Mouse (Mus musculus) G1E (cell line): Measurements from ENCODE around the gene Ino80b. TPM values are rescaled to one million over a fixed set of nuclear protein-coding genes. Genes with fewer than 3 reads are reported as not detected.
"Not testable (repeated sequence)": the region's sequence is repeated elsewhere in the genome, so short reads cannot be mapped to it uniquely, and the experiment has no call there.

Experiments
- ATAC-seq: 2 replicates; pipeline ENCODE4 v1.8.0; 2016; ENCODE audit warnings: mild to moderate bottlenecking; ENCODE audit not compliant: insufficient number of reproducible peaks, poor library complexity, low FRiP score, severe bottlenecking; ENCODE audit errors: extremely low read depth
- DNase-seq: peaks from one replicate; pipeline ENCODE4 v3.0.0; 2012; ENCODE audit warnings: low spot score
- H3K27me3 ChIP-seq: 2 replicates; pipeline ENCODE4 v1.6.1; 2012; ENCODE audit warnings: mild to moderate bottlenecking, low read length, inconsistent platforms; ENCODE audit not compliant: insufficient read depth
- H3K36me3 ChIP-seq: replicated peaks from 2 replicates; pipeline ENCODE3; 2012; ENCODE audit warnings: mild to moderate bottlenecking, inconsistent platforms
- H3K4me1 ChIP-seq: 2 replicates; pipeline ENCODE4 v1.6.1; 2012; ENCODE audit warnings: low read depth, low read length, inconsistent platforms, mixed read lengths; ENCODE audit not compliant: insufficient read depth
- H3K4me3 ChIP-seq: 2 replicates; pipeline ENCODE4 v1.5.1; 2012; ENCODE audit warnings: low read depth, mild to moderate bottlenecking, inconsistent platforms, low read length, moderate library complexity, mixed read lengths
- H3K9me3 ChIP-seq: replicated peaks from 2 replicates; pipeline ENCODE4 v1.6.1; 2012; ENCODE audit warnings: inconsistent platforms
- CTCF ChIP-seq: IDR thresholded peaks from 2 replicates; pipeline ENCODE4 v1.5.1; 2012; ENCODE audit warnings: low read depth, low read length, inconsistent platforms, mixed read lengths
- GATA1 ChIP-seq: IDR thresholded peaks from 2 replicates; pipeline ENCODE4 v1.6.1; 2012; ENCODE audit warnings: borderline replicate concordance, low read length, inconsistent platforms, mixed read lengths
- GATA2 ChIP-seq: IDR thresholded peaks from 2 replicates; pipeline ENCODE4 v1.6.1; 2012; ENCODE audit warnings: low read depth, low read length, inconsistent platforms, borderline replicate concordance
- POLR2AphosphoS5 ChIP-seq: IDR thresholded peaks from 2 replicates; pipeline ENCODE4 v1.6.1; 2012; ENCODE audit warnings: low read depth, low read length, inconsistent platforms; ENCODE audit not compliant: insufficient replicate concordance
- TAL1 ChIP-seq: conservative IDR thresholded peaks from 2 replicates; pipeline ENCODE4 v1.6.1; 2012; ENCODE audit warnings: low read depth, low read length, inconsistent platforms, mixed read lengths
- polyA plus RNA-seq: library from polyadenylated mRNA; stranded (reverse); fragments of >175 nt; gene quantifications from 2 replicates; pipeline ENCODE4 v1.2.3, GENCODE M21; 2012
- total RNA-seq, 2 experiments: library from RNA; stranded (forward) in 1 of 2; stranded (reverse) in 1 of 2; fragments of 200-1000 nt in 1 of 2; fragments of >200 nt in 1 of 2; fragmentation: Nextera tagmentation in 1 of 2; gene quantifications; 2 replicates each; pipeline ENCODE4 v1.2.3; 2014 to 2017

Gene Ino80b
- total and polyA plus RNA-seq, 3 experiments = 19.7 to 121 (median 21.1) TPM

DNA sequence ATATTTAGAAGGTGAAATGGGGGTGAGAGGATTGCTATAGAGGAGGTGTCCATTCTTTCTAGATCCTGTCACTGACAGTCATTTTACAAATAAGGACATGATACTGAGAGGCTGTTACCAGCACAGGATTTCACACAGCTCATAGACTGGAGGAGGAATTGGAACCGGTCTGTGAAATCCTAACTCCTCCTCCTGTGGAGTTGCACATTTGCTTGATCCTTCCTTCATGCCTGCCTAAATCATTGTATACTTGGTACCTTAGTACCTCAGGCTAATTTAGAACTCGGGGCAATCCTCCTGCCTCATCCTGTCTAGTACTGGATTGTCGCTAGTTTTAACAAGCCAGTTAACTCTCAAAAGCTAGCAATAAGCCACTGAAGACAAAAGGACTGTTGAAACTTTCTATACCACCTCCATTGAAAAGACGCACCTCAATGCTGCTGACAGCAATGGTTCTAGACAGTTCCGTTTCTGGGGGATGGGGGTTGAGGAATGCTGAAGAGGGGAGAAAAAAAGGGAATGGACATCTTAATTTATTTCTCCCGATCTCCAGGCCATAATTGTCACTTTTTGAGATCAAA lies 39.9 kb upstream of the Ino80b start:
- ATAC-seq (no peak), DNase-seq (no peak)
- Histone ChIP-seq H3K4me3 (peak overlapping the region; percentile 87), H3K9me3 (no peaks in the 10 kb centered on the region), H3K36me3 (peaks cover 23% of the 10 kb centered on the region), H3K27me3 (peaks cover 22% of the 10 kb centered on the region), H3K4me1 (peaks cover 51% of the 10 kb centered on the region)
- TF ChIP-seq TAL1 = no peak
- no peak for TF ChIP-seq CTCF
- TF ChIP-seq POLR2AphosphoS5 = no peak
- TF ChIP-seq GATA1 = no peak
- TF ChIP-seq GATA2 = no peak

DNA sequence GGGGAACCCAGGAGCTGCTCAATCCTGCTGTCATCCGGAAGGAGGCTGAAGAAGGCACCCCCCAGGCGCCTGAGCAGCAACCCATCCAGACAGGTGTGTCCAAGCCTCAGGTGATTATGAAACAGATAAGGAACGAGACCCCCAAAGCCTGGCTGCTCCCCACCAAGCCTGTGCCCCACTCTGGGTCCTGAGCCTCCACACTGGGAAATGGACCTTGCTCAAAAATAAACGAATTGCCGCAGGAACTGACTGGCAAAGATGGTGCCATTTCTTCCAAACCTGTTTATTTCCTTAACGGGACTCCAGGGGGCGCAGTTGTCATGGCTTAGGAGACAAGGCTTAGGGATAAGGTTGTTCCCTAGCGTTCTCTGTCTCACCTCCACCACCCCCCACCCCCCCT lies 37.5 kb upstream of the Ino80b start:
- ATAC-seq = no peak
- Histone ChIP-seq H3K4me3 (no peak overlapping the region; the same call in 1 of the 2 replicates), H3K27me3 (peaks cover 22% of the 10 kb centered on the region)

DNA sequence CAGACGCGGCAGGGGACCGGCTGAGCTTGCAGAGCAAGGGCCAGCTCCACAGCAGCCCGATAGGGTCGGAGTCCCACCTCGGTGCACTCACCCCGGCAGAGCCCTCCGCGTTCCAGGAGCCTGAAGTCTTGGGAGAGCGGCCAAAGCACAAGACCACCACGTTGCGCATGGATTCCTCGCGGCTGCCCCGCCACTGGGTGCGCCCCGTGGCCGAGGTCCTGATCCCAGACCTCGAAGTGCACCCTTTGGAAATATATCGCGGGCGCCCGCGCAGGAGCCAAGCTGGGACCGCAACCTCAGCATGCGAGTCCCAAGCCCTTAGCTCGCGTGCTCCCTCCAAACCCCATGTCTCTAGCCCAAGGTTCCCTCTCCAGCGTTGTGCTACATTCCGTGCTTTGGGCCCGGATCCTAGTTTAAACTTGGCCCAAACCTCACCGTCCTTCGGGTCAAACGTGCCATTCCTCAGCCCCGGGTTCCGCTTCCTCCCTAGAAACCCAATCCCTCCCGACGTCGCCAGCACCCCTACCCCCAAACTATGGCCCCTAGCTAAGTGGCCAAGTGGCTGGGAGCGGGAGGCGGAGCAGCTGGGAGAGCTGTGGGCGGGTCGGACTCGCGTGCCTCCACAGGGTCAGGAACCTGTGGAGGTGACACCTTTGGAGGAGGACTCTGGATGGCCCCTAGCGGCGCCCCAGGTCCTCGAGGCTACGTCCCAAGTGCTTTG lies 36.9 kb upstream of the Ino80b start:
- ATAC-seq = no peak
- Histone ChIP-seq H3K4me3 (peak overlapping the region; percentile 4; the same call in 1 of the 2 replicates), H3K36me3 (no peaks in the 10 kb centered on the region), H3K9me3 (no peaks in the 10 kb centered on the region), H3K4me1 (peaks cover 34% of the 10 kb centered on the region), H3K27me3 (peaks cover 22% of the 10 kb centered on the region)
- TF ChIP-seq TAL1 (no peak), CTCF (no peak), POLR2AphosphoS5 (no peak), GATA2 (no peak), GATA1 (no peak)
- no peak for DNase-seq

More for the DNA sequence above, 37.5 kb upstream of the Ino80b start:
- peaks cover under 1% of the 10 kb centered on the region for H3K36me3 ChIP-seq
- peaks cover 40% of the 10 kb centered on the region for H3K4me1 ChIP-seq
- no peaks in the 10 kb centered on the region for H3K9me3 ChIP-seq
- DNase-seq = peak; percentile 49
- TF ChIP-seq GATA2 (no peak), CTCF (peak; percentile 45; the same call in 1 of the 2 replicates), POLR2AphosphoS5 (no peak)

DNA sequence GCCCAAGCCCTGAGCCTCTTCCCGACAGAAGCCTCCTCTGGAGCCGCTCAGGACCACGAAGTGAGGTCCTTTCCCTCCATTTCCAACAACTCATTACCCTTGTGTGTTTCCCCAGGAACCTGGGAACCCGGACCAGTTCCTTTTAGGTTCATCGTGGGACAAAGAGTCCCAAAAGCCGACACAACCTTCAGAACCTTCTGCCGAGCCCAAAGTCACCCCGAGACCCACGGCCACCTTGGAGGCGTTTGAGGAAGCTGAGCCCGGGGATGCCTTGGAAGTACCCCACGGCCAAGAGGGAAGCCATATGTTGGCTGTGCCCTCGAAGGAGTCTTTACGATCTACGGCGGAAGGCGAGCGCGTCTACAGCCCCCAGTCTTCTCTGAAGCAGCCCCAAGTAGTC lies 36.2 kb upstream of the Ino80b start:
- Histone ChIP-seq H3K4me1 (peaks cover 32% of the 10 kb centered on the region), H3K36me3 (no peaks in the 10 kb centered on the region), H3K27me3 (peaks cover 24% of the 10 kb centered on the region), H3K4me3 (no peak overlapping the region), H3K9me3 (no peaks in the 10 kb centered on the region)
- DNase-seq (no peak), ATAC-seq (no peak)
- TF ChIP-seq TAL1 (no peak), CTCF (no peak), GATA1 (no peak), GATA2 (no peak), POLR2AphosphoS5 (no peak)

DNA sequence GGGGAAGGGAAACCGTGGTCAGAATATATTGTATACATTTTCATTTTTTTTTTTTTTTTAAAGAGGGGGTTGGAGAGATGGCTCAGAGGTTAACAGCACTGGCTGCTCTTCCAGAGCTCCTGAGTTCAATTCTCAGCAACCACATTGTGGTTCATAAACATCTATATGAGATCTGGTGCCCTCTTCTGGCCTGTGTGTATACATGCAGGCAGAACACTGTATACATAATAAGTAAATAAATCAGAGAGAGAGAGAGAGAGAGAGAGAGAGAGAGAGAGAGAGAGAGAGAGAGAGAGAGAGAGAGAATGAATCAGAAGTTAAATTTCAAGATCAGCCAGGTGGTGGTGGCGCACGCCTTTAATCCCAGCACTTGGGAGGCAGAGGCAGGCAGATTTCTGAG lies 34.2 kb upstream of the Ino80b start:
- H3K9me3 ChIP-seq, DNase-seq, H3K36me3 ChIP-seq, ATAC-seq, H3K4me3 ChIP-seq: not testable (repeated sequence)
- H3K27me3 ChIP-seq = peaks cover 44% of the 10 kb centered on the region
- peaks cover 32% of the 10 kb centered on the region for H3K4me1 ChIP-seq
- 0 out of 2 replicates have a peak, but pooled peaks have one; percentile 29 for TF ChIP-seq CTCF

DNA sequence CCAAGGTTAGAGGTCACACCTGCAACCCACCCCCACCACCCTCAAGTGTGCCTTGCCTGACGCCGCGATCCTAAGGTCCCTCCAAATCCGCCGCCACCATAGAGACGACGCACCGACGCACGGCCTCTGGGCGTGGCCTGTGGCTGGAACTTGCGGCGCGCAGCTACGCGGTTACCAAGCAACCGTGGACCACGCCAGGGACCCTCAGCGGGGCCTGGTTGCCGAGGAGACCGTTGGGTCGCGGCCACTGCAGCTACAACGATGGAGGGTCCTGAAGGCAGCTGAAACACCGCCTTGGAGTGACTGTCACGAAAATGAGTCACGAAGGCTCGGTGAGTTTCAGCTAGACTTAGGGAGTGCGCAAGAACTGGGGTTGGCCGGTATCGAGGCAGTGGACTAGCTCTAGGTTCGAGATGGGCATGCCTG lies 31.0 kb upstream of the Ino80b start, which contains the start of the genes Wdr54 and 1700003E16Rik:
Gene Wdr54, minus strand, starts transcription at position 139 of the 426 bp plus-strand sequence.
Gene 1700003E16Rik, plus strand, starts transcription at position 146 of the 426 bp plus-strand sequence.
- H3K4me1 ChIP-seq = peaks cover 24% of the 10 kb centered on the region
- no peaks in the 10 kb centered on the region for H3K36me3 ChIP-seq
- no peak for ATAC-seq
- peaks cover 60% of the 10 kb centered on the region for H3K27me3 ChIP-seq
- no peak for DNase-seq
- no peaks in the 10 kb centered on the region for H3K9me3 ChIP-seq
- no peak for TF ChIP-seq TAL1
- TF ChIP-seq POLR2AphosphoS5 = no peak
- TF ChIP-seq GATA2 = no peak
- TF ChIP-seq CTCF = no peak
- H3K4me3 ChIP-seq = peak within 1 kb of the TSS; percentile 36; the same call in 1 of the 2 replicates
